Mouse (Mus musculus) inflammation-experienced regulatory T-cells (primary cell): ENCODE data around the gene Olfr513. TPM values are rescaled to one million over a fixed set of nuclear protein-coding genes. Genes with fewer than 3 reads are reported as not detected.

Experiments
- polyA plus RNA-seq, 2 experiments: library from polyadenylated mRNA; unstranded; fragments of 100-300 nt; shearing (Covaris generic); gene quantifications; one replicate each; pipeline ENCODE4 v1.2.1; 2017

Olfr513 gene
- under 1 TPM in 1 of 2 experiments, not detected in 1; 0.18 TPM for polyA plus RNA-seq

GRCm38 (mm10) chr7:108750673-108751072, at the start of gene Olfr513:
TSS of gene Olfr513 (plus strand) at chr7:108750973.

GRCm38 (mm10) chr7:108713020-108713419, 37.8 kb upstream of the Olfr513 start, which contains the start of gene Olfr512:
TSS of gene Olfr512 (plus strand) at chr7:108713320.

Other genes with a start within 250 kb of the Olfr513 start
- gene Olfr502, start 225.9 kb upstream of the Olfr513 start, polyA plus RNA-seq: 1 to 10 TPM in 1 of 2 experiments, under 1 TPM in 1; 0.13 to 1.1 TPM
- gene Olfr503, start 206.4 kb upstream of the Olfr513 start, polyA plus RNA-seq: 1 to 10 TPM in 1 of 2 experiments, not detected in 1; 1.2 TPM
- under 1 TPM in 1 of 2 experiments, not detected in 1; 0.75 TPM for gene Olfr504, start 185.2 kb upstream of the Olfr513 start, polyA plus RNA-seq
- gene Olfr506, start 140.2 kb upstream of the Olfr513 start, polyA plus RNA-seq: under 1 TPM; 0.13 to 0.61 TPM
- not detected for gene Olfr507, start 129.2 kb upstream of the Olfr513 start, polyA plus RNA-seq
- gene Olfr508, start 121.0 kb upstream of the Olfr513 start, polyA plus RNA-seq: not detected
- gene Olfr509, start 99.1 kb upstream of the Olfr513 start, polyA plus RNA-seq: under 1 TPM in 1 of 2 experiments, not detected in 1; 0.09 TPM
- not detected for gene Olfr510, start 84.6 kb upstream of the Olfr513 start, polyA plus RNA-seq
- gene Olfr512, start 37.7 kb upstream of the Olfr513 start, polyA plus RNA-seq: not detected
- gene Olfr514, start 75.0 kb downstream of the Olfr513 start, polyA plus RNA-seq: not detected
- gene Olfr516, start 99.6 kb downstream of the Olfr513 start, polyA plus RNA-seq: not detected
- gene Olfr517, start 121.4 kb downstream of the Olfr513 start, polyA plus RNA-seq: not detected
- under 1 TPM; 0.24 to 0.43 TPM for gene Olfr518, start 134.0 kb downstream of the Olfr513 start, polyA plus RNA-seq
- not detected for gene Olfr519, start 143.4 kb downstream of the Olfr513 start, polyA plus RNA-seq
- under 1 TPM in 1 of 2 experiments, not detected in 1; 0.19 TPM for gene Nlrp10, start 179.2 kb downstream of the Olfr513 start, polyA plus RNA-seq
- gene Eif3f, start 183.4 kb downstream of the Olfr513 start, polyA plus RNA-seq: 100 to 1,000 TPM; 128 to 134 TPM
- gene Tub, start 199.4 kb downstream of the Olfr513 start, polyA plus RNA-seq: 1 to 10 TPM; 1.3 to 2.2 TPM